Mouse (Mus musculus): ENCODE data around the gene Ccdc159.
A peak's percentile ranks its signal among the peaks of the same experiment; 100 is the strongest.

The Ccdc159 gene

DNA sequence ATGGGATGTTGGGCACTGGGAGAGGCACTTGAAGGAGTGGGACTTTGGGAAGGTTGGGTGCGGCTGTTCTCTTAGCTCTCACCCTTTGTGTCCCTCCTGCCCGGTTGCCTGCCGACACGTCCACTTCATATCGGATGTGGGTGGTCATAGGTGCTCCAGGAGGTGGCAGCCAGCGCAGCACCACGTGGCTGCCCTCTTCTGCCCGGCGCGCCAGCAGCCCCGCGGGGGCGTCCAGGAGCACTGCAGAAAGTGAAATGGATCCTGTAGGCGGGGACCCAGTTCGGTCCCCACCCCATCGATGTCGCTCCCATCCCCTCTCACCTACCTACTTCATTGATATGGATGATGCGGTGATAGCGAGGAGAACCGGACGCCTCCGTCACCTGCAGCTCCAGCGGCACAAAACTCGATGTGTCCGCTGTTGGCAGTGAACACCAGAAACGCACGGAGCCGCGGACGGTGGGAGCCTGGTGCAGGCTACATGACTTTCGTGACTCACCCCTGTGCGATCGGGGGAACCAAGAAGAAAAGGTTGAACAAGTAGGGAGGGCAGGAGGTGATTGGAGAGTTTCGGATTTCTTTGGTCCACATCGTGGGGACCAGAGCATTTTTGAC lies 34.2 kb downstream of the Ccdc159 start:
- DNase-seq (ENCODE audit: low read depth, low spot score): no peak

DNA sequence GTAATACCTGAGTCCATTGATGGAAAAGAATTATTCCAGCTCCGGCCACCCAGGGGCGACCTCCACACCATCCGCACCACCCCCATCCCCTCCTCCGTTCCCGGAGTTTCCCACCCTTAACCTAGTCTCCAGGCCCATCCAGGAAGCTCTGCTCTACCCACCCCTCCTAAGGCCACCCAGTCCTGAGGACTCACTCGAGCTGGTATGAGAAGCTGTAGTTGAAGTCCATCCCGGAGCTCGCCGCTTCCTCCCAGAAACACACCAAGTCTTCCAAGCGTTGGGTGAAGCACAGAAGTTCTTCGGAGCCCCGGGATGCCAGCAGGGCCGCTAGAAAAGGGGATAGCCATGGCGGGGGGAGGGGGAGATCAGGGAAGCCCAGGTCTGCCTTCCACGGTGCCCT lies 34.7 kb downstream of the Ccdc159 start:
- no peak for DNase-seq (ENCODE audit: low read depth, low spot score)

DNA sequence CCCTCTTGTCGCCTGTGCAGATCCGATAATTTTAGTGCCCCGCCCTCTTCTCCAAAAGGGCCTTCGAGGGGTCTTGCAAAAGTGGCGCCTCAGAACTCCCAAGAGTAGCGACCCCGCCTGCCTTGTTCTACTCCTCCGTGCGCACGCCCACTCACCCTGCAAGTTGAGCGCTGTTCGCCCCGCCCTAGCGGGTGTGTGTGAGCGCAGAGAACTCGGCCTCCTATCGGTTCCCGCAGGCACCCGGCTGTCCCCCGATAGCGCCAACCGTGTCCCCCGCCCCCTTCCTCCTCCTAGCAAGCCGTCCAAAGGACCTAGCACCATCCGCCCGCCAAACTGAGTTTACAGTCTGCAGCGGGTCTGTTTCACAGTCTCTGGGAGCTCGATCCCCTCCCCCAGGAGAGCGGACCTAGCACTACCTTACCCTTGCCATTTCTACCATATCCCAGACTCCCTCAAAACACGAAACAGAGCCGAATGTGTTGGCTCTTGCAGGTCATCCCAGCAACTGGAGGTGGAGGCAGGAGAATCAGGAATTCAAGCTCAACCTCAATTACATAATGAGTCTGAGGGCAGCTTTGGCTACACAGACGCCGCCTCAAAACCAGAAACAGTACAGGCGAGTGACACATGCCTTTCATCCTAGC lies 35.3 kb downstream of the Ccdc159 start:
- DNase-seq (ENCODE audit: low read depth, low spot score): peak; percentile 90

DNA sequence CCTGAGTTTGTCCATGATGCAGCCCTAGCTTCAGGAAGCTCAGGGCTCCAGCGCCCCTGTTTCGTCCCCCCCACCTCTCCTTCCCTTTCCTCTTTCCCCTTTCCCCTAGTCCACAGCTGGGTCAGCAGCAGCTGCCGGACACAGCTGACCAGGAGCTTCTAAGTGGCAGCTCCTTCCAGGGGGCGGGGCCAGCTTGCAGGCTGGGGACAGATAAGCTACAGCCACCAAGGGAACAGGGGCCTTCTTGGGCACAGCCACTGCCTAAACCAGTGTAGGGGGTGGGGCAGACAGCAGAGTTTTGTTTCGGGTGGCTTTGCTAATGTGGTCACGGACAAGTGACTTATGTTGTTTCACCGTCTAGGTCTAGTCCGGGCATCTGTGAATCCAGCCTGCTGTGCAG lies 36.1 kb downstream of the Ccdc159 start, which contains the start of gene Epor:
Gene Epor, minus strand, starts transcription at position 90 of the 400 bp plus-strand sequence.
- peak; percentile 74 for DNase-seq (ENCODE audit: low read depth, low spot score)

DNA sequence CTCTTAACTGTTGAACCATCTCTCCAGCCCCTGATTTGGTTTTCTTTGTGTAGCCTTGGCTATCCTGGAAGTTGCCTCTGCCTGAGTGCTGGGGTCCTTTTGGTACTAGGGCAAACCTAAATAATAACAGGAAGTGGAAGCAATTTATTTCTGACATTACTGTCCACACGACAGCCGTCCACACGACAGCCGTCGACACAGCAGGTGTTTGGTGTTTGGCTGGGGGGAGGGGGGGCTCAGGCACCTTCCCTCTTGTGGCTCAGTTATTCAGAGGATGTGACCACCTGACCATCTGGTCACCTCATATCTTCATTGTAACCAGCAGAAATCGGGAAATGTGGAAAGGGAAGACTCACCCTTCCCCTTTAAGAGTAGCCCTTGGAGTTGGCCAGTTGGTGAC lies 41.6 kb downstream of the Ccdc159 start:
- no peak for DNase-seq (ENCODE audit: low read depth, low spot score)

DNA sequence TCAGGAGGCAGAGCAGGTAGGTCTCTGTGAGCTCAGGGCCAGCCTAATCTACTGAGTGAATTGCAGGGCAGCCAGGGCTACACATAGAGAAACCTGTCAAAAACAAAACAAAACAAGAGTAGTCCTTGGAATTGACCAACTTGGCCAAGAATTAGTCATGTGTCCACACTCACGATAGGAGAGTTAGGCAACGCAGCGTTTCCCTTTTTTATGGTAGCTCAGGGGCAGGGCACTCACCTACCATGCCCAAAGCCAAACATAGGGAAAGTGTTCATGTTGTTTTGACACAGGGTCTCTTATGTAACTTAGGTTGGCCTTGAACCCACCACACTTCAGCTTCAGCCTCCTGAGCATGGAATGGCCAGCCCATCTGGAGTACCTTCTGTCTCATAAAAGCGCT lies 42.0 kb downstream of the Ccdc159 start:
- DNase-seq (ENCODE audit: low read depth, low spot score): no peak

DNA sequence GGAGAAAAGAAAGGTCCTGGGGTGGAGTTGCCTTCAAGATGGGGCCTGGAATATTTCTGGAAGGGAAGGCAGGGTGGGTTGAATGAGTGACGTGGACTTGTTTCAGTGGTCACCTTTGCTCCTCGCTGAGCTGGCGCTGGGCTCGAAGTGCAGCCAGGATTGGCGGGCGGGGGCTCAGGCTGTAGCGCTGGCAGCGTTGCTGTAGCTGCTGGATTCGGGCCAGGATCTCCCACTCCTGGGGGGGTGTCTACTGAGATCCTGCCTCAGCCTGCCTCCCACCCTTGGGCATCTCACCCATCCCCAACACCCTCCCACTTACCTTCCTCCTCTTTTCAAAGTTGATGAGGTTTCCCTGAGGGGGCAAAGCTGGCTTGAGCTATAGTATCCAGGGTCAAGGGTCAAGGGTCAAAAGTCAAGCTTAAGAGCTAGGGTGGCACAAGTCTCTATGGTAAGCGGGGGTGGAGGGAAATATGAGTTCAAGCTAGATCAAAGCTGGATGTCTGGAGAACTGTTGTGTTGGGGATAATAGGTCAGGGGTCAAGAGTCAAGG lies 49.4 kb downstream of the Ccdc159 start:
- no peak for DNase-seq (ENCODE audit: low read depth, low spot score)

DNA sequence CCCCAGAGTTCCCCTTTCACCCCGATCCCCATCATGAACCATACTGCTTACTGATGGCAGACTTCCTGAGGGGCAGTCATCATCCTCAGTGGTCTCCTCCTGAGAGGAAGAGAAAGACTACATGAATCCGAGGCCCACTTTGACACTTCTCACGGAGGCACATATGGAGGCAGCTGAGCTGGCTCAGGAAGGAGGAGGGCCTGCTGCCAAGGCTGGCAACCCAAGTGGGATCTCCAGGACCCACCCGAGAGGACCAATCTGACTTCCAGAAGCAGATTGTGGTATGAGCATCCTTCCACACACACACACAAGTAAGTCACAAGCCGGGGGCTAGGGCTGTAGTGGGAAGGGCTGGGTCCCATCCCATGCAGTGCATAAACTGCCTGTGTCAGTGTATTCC lies 50.1 kb downstream of the Ccdc159 start:
- DNase-seq (ENCODE audit: low read depth, low spot score): no peak

DNA sequence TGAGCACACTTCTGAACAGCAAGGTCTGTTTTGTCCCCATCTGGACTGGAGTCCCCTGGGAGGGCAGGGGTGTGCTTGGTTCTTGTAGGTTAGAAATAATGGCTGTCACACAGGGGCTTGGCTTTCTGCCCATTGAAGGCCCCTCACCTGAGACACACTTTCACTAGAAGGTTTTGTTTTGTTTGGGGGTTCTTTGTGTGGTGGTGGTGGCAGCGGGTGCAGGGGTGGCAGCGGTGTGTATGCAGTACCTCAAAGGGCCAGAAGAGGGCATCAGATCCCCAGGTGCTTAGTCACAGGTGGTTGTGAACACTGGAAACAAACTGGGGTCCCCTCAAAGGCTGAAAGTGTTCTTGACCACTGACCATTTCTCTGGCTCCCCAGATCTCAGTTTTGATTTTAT lies 50.7 kb downstream of the Ccdc159 start:
- no peak for DNase-seq (ENCODE audit: low read depth, low spot score)

DNA sequence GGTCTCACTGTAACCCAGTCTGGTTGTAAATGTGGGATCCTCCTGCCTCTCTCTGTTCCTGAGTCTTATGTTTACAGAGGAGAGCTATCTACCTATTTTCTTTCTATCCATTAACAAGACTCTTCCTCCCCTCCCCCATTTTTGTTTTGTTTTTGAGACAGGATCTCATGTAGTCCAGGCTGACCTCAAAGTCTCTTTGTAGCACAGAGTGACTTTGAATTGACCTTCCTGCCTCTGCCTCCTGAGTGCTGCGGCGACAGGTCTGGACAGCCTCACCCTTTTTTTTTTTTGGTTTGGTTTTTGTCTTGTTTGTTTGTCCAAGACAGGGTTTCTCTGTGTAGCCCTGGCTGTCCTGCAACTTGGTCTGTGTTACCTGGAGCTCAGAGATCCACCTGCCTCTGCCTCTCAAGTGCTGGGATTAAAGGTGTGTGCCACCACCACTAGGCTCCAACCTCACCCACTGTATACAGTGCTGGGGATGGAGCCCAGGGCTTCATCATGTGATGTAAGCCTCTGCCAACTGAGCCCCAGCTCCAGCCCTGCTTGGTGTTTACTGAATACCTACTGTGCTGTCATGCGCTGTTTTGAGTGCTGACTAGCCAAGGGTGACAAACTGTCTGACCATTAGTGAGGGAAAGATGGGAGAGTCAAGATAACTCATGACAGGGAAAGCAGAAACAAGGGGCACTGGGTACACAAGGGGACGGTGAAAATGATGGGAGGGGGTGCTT lies 51.3 kb downstream of the Ccdc159 start:
- no peak for DNase-seq (ENCODE audit: low read depth, low spot score)

DNA sequence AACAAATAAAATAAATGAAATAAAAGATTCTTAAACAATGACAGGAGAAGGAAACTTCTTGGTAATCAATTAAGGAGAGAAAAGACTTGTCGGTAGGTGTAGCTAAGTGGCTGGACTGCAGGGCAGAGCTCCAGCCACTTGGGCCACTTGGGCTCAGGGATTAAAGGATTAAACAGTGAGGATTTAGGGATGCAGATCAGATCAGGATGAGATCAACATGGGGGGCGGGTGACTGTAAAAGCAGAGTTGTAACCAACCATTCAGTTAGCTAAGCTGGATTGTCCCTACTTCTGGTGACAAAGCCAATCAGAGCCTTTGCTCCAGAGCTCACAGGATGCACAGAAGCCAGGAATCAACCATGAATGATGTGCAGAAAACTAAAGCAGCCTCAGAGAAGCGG lies 56.6 kb downstream of the Ccdc159 start:
- DNase-seq (ENCODE audit: low read depth, low spot score): no peak

Data from c-Kit-negative CD71-positive TER-119-positive erythroid progenitor cells, embryonic 14.5 days (primary cell).